Mouse (Mus musculus): ENCODE results near the gene Cdh13.

- no peak for TF ChIP-seq CTCF (IDR thresholded peaks at IDR 0.05; ENCODE audit: insufficient read depth, low read length)
- TF ChIP-seq POLR2A (IDR thresholded peaks at IDR 0.05; ENCODE audit: borderline replicate concordance, extremely low read depth, low read depth, low read length): no peak
These were observed 392.7 kb downstream of the Cdh13 start for GRCm38 (mm10) chr8:118676233-118676632.
